Mouse (Mus musculus): ENCODE data around the gene Scn4a.
"Not testable (repeated sequence)": the region's sequence is repeated elsewhere in the genome, so short reads cannot be mapped to it uniquely, and the experiment has no call there.

Gene Scn4a

GRCm38 (mm10) chr11:106353188-106353587 is at the start of gene Scn4a:
Scn4a (minus strand) TSS chr11:106353288.
- DNase-seq (ENCODE audit: low spot score in 2 of 2), result no peak

DNA sequence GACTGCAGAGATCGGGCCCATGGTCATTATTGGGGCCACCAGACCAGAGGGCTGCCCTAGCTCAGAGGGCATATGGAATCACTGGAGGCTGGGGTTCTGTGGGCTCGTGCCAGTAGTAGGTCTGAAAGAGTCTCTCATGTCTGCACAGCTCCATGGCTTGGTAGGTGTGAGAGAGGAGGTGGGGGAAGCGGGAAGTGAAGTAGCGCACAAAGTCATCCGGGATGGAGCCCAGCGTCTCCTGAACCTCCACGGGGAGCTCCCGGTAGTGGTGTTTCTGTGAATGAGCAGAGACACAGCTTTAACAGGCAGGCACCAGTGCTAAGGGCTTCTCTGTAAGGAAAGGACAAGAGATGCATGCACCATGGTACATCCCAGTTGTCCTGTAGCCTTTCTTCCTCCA is 45.4 kb upstream of the Scn4a start:
- no peak for DNase-seq (ENCODE audit: low spot score in 2 of 2)

- peak in 1 of 2 experiments; percentile 14 for DNase-seq (ENCODE audit: low spot score in 2 of 2)
Measured at GRCm38 (mm10) chr11:106397656-106398055, 44.6 kb upstream of the Scn4a start.

DNA sequence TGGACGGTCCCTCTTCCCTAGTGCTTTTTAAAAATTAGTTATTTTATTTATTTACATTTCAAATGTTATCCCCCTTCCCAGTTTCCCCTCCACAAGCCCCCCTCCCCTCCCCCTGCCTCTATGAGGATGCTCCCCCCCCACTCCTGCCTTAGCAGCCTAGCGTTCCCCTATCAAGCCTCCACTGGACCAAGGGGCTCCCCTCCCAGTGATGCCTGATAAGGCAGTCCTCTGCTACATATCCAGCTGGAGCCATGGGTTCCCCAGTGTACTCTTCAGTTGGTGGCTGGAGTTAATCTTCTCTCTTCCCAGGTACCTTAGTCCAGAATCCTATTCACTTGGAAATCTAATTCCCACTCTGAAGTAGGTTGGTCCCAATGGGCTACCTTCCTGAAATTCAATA is 41.0 kb upstream of the Scn4a start:
- DNase-seq (ENCODE audit: low spot score in 2 of 2), result not testable (repeated sequence)

GRCm38 (mm10) chr11:106393331-106393616 is 40.2 kb upstream of the Scn4a start:
- no peak for DNase-seq (ENCODE audit: low spot score in 2 of 2)

DNA sequence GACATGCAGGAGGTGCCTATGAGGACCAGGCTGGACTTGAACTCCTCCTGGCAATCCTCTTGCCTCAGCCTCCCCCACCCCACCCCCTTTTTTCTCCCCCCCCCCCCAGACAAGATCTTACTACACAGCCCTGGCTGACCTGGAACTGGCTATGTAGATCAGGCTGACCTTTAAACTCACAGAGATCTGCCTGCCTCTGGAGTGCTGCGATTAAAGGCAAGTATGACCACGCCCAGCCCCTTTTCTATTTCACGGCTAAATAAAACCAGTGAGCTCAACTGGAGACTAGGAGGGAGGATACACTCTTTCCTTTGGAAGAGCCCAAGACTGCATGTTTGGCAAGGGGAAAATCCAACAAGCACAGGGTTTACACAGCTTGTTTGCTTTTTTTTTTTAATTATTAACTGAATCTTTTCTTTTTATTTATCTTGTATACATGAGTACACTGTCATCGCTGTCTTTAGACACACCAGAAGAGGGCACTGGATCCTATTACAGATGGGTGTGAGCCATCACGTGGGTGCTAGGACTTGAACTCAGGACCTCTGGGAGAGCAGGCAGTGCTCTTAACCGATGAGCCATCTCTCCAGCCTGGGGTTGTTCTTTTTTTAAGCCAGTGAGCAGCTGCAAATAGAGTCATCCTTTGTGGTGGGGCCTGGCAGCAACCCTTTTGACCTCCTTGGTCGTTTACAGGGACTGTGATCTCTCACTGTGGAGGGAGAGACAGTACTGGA is 39.7 kb upstream of the Scn4a start:
- DNase-seq (ENCODE audit: low spot score in 2 of 2), result no peak

DNA sequence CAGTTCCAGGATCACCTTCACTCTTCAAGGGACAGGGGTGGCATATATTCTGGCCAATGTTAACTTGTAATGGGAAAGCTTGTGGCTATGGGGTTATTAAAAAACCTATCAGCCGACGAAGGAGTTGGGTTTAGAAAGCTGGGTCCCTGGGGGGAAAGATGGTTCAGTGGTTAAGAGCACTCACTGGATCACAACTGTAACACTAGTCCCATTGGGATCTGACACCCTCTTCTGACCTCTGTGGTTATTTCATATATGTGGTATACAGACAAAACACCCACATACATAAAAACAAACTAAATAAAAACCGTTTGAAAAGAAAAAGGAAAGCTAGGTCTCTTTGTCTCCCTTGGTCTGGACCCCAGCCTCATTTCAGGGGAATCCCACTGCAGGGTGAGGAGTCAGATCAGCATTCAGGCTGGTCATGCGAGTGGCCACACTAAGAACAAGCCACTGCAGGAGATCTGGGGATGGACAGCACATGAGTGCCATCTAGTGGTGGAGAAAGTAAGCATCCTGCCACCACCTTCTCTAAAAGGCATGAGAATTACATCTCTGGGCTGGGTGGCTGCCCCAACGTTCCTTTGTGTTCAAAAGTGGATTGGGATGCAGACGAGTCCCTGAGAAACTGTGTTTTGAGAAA is 38.6 kb upstream of the Scn4a start:
- peak in 1 of 2 experiments; percentile 71 for DNase-seq (ENCODE audit: low spot score in 2 of 2)

GRCm38 (mm10) chr11:106390757-106391156 is 37.7 kb upstream of the Scn4a start:
- no peak for DNase-seq (ENCODE audit: low spot score in 2 of 2)

GRCm38 (mm10) chr11:106389611-106390010 is 36.5 kb upstream of the Scn4a start:
- DNase-seq (ENCODE audit: low spot score in 2 of 2), result no peak

GRCm38 (mm10) chr11:106387791-106388216 is 34.7 kb upstream of the Scn4a start, which contains the start of gene Icam2:
Icam2 (minus strand) TSS chr11:106388075.
- no peak for DNase-seq (ENCODE audit: low spot score in 2 of 2)

GRCm38 (mm10) chr11:106387020-106387419 is 33.9 kb upstream of the Scn4a start:
- no peak for DNase-seq (ENCODE audit: low spot score in 2 of 2)

- DNase-seq (ENCODE audit: low spot score in 2 of 2), result no peak
Measured at GRCm38 (mm10) chr11:106386409-106386808, 33.3 kb upstream of the Scn4a start.

DNA sequence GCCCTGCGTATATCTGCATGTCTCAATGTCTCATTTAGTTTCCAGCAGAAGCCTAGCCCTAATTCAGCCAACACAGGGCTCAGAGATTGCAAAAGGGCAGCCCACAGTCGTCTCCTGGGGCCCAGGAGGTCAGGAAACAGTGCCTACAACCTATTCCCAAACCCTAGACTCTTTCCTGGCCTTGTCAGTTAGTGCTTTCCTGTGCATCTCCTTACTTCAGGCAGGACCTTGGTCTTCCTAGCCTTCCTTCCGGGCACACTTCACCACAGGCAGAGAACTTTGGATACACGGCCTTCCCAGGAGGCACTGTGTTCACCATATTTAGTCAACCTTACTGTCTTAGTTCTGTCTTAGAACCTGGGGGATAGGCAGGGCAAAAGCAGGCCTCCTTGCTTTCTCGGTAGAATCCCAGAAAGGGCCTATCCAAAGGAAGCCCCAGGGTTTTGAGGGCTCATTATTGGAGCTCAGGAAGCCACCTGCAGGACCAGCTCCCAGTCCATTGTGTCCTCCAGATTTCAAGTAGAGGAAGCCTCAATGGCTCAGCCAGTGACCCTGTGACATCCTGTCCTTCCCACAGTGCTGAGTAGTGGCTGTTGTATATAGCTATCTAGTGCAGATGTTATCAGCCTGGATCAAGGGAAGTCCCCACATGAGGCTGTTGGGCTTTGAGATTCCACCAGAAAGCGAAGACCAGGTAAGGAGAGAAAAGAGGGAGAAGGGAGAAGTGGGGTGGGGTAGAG is 30.1 kb upstream of the Scn4a start:
- no peak for DNase-seq (ENCODE audit: low spot score in 2 of 2)

- no peak for DNase-seq (ENCODE audit: low spot score in 2 of 2)
Measured at GRCm38 (mm10) chr11:106382424-106382823, 29.3 kb upstream of the Scn4a start.

DNA sequence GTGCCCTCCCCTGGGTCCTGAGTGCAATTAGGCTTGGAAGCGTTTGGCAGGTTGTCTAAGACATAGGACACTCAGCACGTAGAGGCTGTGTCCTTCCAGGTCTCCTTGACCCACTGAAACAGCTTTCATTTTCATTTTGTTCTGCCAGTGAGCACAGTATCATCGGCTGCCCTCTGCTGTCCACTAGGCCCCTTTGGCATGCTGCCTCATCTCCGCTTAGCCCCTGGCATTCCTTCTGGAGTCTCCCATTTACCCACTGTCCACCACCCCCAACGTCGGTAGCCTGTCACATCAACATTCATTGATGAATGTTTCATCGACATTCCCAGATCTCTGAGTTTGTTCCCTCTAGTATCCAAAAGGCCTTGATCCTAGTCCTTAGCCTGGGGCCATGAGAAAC is 28.8 kb upstream of the Scn4a start:
- no peak for DNase-seq (ENCODE audit: low spot score in 2 of 2)

- DNase-seq (ENCODE audit: low spot score in 2 of 2), result no peak
Measured at GRCm38 (mm10) chr11:106381011-106381410, 27.9 kb upstream of the Scn4a start.

- no peak for DNase-seq (ENCODE audit: low spot score in 2 of 2)
Measured at GRCm38 (mm10) chr11:106374979-106375378, 21.9 kb upstream of the Scn4a start.

DNA sequence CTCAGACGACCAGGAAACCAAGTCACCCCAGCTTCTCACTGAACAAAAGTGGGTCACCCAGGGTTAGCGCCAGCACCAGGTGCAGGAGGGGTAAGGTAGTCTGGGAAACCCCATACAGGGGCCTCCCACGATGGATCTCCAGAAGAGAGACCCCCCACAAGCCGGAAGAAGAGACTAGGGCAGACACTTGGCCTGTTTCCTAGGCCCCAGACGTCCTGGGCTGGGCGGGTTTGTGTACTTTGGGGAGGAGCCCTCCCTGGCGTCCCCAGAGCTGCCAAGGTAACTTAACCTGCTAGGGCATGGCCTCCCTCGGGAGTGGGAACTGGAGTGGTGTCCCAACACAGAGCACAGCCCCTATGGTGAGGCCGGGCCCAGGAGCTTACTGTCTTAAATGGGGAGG is 21.5 kb upstream of the Scn4a start:
- DNase-seq (ENCODE audit: low spot score in 2 of 2), result no peak

DNA sequence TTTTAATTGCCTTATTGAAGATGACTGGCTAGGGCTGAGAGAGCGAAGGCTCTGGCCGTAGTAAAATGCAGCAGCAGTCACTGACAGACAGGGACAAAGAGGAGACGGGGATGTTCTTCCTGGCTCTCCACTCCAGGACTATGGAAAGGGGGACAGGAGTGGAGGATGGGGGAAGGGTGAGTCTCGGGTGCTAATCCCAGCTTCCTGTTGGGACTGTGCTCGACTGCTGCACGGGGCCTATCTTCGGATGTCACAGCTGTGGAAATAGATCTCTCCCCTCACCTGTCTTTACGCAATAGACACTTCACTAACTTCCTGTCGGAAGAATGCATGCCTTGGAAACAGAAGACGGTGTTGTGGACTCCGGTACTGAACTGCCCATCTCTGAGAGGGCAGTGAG is 20.9 kb upstream of the Scn4a start:
- no peak for DNase-seq (ENCODE audit: low spot score in 2 of 2)

DNA sequence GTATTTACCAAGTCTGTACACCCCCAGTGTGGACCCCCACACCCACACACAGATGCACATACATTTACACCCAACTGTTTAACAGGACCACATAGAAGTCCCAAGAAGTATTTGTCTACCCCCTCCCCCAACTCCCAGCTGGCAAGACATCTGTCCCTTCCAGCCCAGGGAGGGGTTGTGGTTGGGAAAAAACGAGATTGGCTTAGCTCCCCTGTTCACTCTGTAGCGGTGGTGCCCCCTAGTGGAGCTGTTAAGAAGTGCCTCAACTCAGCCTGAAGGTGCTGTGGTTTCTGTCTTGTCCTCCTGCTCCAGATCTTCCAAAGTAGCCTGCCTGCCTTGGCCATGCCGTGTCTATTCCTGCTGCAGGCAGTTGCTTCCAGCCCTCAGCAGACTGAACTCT is 13.2 kb upstream of the Scn4a start:
- DNase-seq (ENCODE audit: low spot score in 2 of 2), result peak; percentile 72 to 85

- DNase-seq (ENCODE audit: low spot score in 2 of 2), result no peak
Measured at GRCm38 (mm10) chr11:106365366-106365765, 12.3 kb upstream of the Scn4a start, which contains the start of gene Prr29. Prr29 (plus strand) TSS chr11:106365472.

- DNase-seq (ENCODE audit: low spot score in 2 of 2), result peak in 1 of 2 experiments; percentile 25
Measured at GRCm38 (mm10) chr11:106364712-106365111, 11.6 kb upstream of the Scn4a start.

DNA sequence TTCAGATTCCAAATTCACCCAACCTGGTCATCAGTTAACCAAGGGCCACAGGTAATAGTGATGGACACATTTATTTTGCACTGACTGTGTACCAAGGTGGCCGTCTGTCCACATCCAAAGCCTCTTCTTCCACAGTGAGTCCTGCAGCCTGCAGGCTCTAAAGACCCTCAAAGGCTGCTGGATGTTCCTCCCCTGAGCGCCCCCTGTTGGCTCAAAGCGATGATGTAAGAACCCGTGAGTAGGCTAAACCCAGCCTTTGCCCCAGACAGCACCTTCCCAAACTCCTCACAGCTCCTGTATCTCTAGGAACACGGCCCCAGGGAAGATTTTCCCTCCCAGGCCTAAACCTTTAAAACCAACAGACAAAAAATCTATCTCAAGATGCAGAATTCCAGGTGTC is 6.3 kb upstream of the Scn4a start:
- DNase-seq (ENCODE audit: low spot score in 2 of 2), result no peak
